Mouse (Mus musculus) MEL (cell line): ENCODE measurements around the gene Strc. TPM values are rescaled to one million over a fixed set of nuclear protein-coding genes. Genes with fewer than 3 reads are reported as not detected.

Experiments used
- DNase-seq: peaks from one replicate; pipeline ENCODE4 v3.0.0; 2011; ENCODE audit warnings: low read depth, low spot score
- H3K27ac ChIP-seq: 2 replicates; pipeline ENCODE4 v1.5.1; 2012; ENCODE audit warnings: low read depth, mild to moderate bottlenecking, control low read depth, low read length, moderate library complexity; ENCODE audit not compliant: control insufficient read depth
- H3K27me3 ChIP-seq, 2 experiments: fragments of 150-350 bp in 1 of 2; sonication (generic) in 1 of 2; 2 replicates each; pipeline ENCODE4 v1.6.1; 2012; ENCODE audit warnings: low read length in 2 of 2, mild to moderate bottlenecking in 2 of 2, improper control_type of control experiment in 1 of 2, moderate library complexity in 1 of 2; ENCODE audit not compliant: insufficient read depth in 2 of 2, control insufficient read depth in 1 of 2
- H3K36me3 ChIP-seq, 2 experiments: 2 replicates each; pipeline ENCODE4 v1.6.1; 2012 to 2014; ENCODE audit warnings: low read length in 2 of 2, improper control_type of control experiment in 1 of 2, inconsistent platforms in 1 of 2, mild to moderate bottlenecking in 1 of 2; ENCODE audit not compliant: insufficient read depth in 2 of 2, control insufficient read depth in 1 of 2
- H3K4me1 ChIP-seq, 2 experiments: fragments of 150-350 bp in 1 of 2; sonication (generic) in 1 of 2; 2 replicates each; pipeline ENCODE4 v1.6.1; 2012; ENCODE audit warnings: low read length in 2 of 2, improper control_type of control experiment in 1 of 2, mild to moderate bottlenecking in 1 of 2; ENCODE audit not compliant: insufficient read depth in 2 of 2, control insufficient read depth in 1 of 2
- H3K4me3 ChIP-seq, 2 experiments: fragments of 150-350 bp in 1 of 2; sonication (generic) in 1 of 2; 2 replicates each; pipeline ENCODE4 v1.5.1; 2012; ENCODE audit warnings: low read depth in 2 of 2, low read length in 2 of 2, mild to moderate bottlenecking in 2 of 2, moderate library complexity in 2 of 2, control low read depth in 1 of 2, improper control_type of control experiment in 1 of 2; ENCODE audit not compliant: control insufficient read depth in 1 of 2, insufficient read depth in 1 of 2
- H3K79me2 ChIP-seq: 2 replicates; pipeline ENCODE4 v1.6.1; 2012; ENCODE audit warnings: mild to moderate bottlenecking, low read length, moderate library complexity; ENCODE audit not compliant: control insufficient read depth, poor library complexity, insufficient read depth
- H3K9ac ChIP-seq: 2 replicates; pipeline ENCODE4 v1.6.1; 2012; ENCODE audit warnings: low read depth, mild to moderate bottlenecking, control low read depth, low read length, moderate library complexity; ENCODE audit not compliant: control insufficient read depth, poor library complexity, severe bottlenecking
- H3K9me3 ChIP-seq: fragments of 150-350 bp; sonication (generic); replicated peaks from 2 replicates; pipeline ENCODE4 v1.6.1; 2012; ENCODE audit warnings: mild to moderate bottlenecking, low read length, improper control_type of control experiment, moderate library complexity; ENCODE audit not compliant: insufficient read depth
- CHD1 ChIP-seq: IDR thresholded peaks from 2 replicates; pipeline ENCODE4 v1.6.1; 2012; ENCODE audit warnings: low read depth, mild to moderate bottlenecking, inconsistent platforms, low read length, improper control_type of control experiment
- CTCF ChIP-seq, 3 experiments: IDR thresholded peaks in 2 of 3; conservative IDR thresholded peaks in 1 of 3; 2 replicates each; pipeline ENCODE4 v1.5.1; 2011 to 2012; ENCODE audit warnings: low read length in 3 of 3, low read depth in 2 of 3, mild to moderate bottlenecking in 2 of 3, improper control_type of control experiment in 1 of 3, inconsistent platforms in 1 of 3, mixed read lengths in 1 of 3, moderate library complexity in 1 of 3; ENCODE audit not compliant: control insufficient read depth in 1 of 3, insufficient read depth in 1 of 3, poor library complexity in 1 of 3, severe bottlenecking in 1 of 3
- EP300 ChIP-seq, 2 experiments: IDR thresholded peaks; 2 replicates each; pipeline ENCODE4 v1.6.1; 2011; ENCODE audit warnings: improper control_type of control experiment in 2 of 2, low read length in 2 of 2, low read depth in 1 of 2, mild to moderate bottlenecking in 1 of 2
- ETS1 ChIP-seq: IDR thresholded peaks from 2 replicates; pipeline ENCODE4 v1.6.1; 2012; ENCODE audit warnings: low read depth, mild to moderate bottlenecking, inconsistent platforms, low read length, improper control_type of control experiment, moderate library complexity
- GATA1 ChIP-seq: IDR thresholded peaks from 2 replicates; pipeline ENCODE4 v1.6.1; 2011; ENCODE audit warnings: low read depth, low read length, improper control_type of control experiment
- HCFC1 ChIP-seq: IDR thresholded peaks from 2 replicates; pipeline ENCODE4 v1.6.1; 2012; ENCODE audit warnings: low read depth, mild to moderate bottlenecking, inconsistent platforms, low read length, improper control_type of control experiment, moderate library complexity
- MAZ ChIP-seq: IDR thresholded peaks from 2 replicates; pipeline ENCODE4 v1.6.1; 2012; ENCODE audit warnings: low read depth, mild to moderate bottlenecking, inconsistent platforms, low read length, improper control_type of control experiment
- MXI1 ChIP-seq: IDR thresholded peaks from 2 replicates; pipeline ENCODE4 v1.6.1; 2011; ENCODE audit warnings: mild to moderate bottlenecking, low read depth, low read length, improper control_type of control experiment
- MYC ChIP-seq: IDR thresholded peaks from 2 replicates; pipeline ENCODE4 v1.6.1; 2011; ENCODE audit warnings: low read depth, mild to moderate bottlenecking, low read length, improper control_type of control experiment, moderate library complexity
- NELFE ChIP-seq: IDR thresholded peaks from 2 replicates; pipeline ENCODE4 v1.6.1; 2011; ENCODE audit warnings: low read depth, low read length, improper control_type of control experiment
- NRF1 ChIP-seq: IDR thresholded peaks from 2 replicates; pipeline ENCODE4 v1.6.1; 2014; ENCODE audit warnings: low read depth, mild to moderate bottlenecking, inconsistent platforms, low read length, improper control_type of control experiment, moderate library complexity; ENCODE audit not compliant: poor library complexity, insufficient read depth, severe bottlenecking
- RAD21 ChIP-seq: IDR thresholded peaks from 2 replicates; pipeline ENCODE4 v1.6.1; 2011; ENCODE audit warnings: mild to moderate bottlenecking, low read depth, low read length, improper control_type of control experiment
- SMC3 ChIP-seq: IDR thresholded peaks from 2 replicates; pipeline ENCODE4 v1.6.1; 2011; ENCODE audit warnings: low read depth, low read length, improper control_type of control experiment
- TAL1 ChIP-seq: IDR thresholded peaks from 2 replicates; pipeline ENCODE4 v1.6.1; 2012; ENCODE audit warnings: mild to moderate bottlenecking, inconsistent platforms, low read length, moderate library complexity, mixed read lengths
- USF1 ChIP-seq: IDR thresholded peaks from 2 replicates; pipeline ENCODE4 v1.6.1; 2014; ENCODE audit warnings: low read depth, mild to moderate bottlenecking, inconsistent platforms, low read length, improper control_type of control experiment, moderate library complexity
- ZC3H11A ChIP-seq: IDR thresholded peaks from 2 replicates; pipeline ENCODE4 v1.6.1; 2012; ENCODE audit warnings: low read depth, mild to moderate bottlenecking, inconsistent platforms, low read length, improper control_type of control experiment
- ZKSCAN1 ChIP-seq: IDR thresholded peaks from 2 replicates; pipeline ENCODE4 v1.6.1; 2012; ENCODE audit warnings: low read depth, mild to moderate bottlenecking, inconsistent platforms, low read length, improper control_type of control experiment, moderate library complexity
- ZMIZ1 ChIP-seq: IDR thresholded peaks from 2 replicates; pipeline ENCODE4 v1.6.1; 2012; ENCODE audit warnings: low read depth, mild to moderate bottlenecking, inconsistent platforms, low read length, improper control_type of control experiment, moderate library complexity
- polyA plus RNA-seq, 2 experiments: library from polyadenylated mRNA; stranded (reverse) in 1 of 2; unstranded in 1 of 2; fragments of >175 nt in 1 of 2; fragments of >200 nt in 1 of 2; gene quantifications; 2 replicates each; pipeline versions ENCODE4 v1.2.1 to v1.2.4; 2012; ENCODE audit warnings: low replicate concordance in 2 of 2, low read depth in 1 of 2; ENCODE audit not compliant: insufficient read length in 2 of 2, insufficient read depth in 1 of 2, missing spikeins in 1 of 2
- total RNA-seq: library from RNA; depleted of rRNA; stranded (reverse); fragments of 300-350 nt; gene quantifications from 2 replicates; pipeline ENCODE4 v1.2.3, GENCODE M21; 2012

Gene Strc
- total and polyA plus RNA-seq, 3 experiments: not detected

- no peaks in the 10 kb centered on the region for H3K9me3 ChIP-seq
- H3K4me3 ChIP-seq: no peak overlapping the region
- H3K9ac ChIP-seq: no peak overlapping the region
- H3K36me3 ChIP-seq: no peaks in the 10 kb centered on the region; a peak in 1 of 4 replicates
- peaks cover 4 to 10% of the 10 kb centered on the region in 2 experiments for H3K27me3 ChIP-seq
- no peak for DNase-seq
- peaks cover 0 to 4% of the 10 kb centered on the region in 2 experiments; a peak in 2 of 4 replicates for H3K4me1 ChIP-seq
- no peak overlapping the region for H3K27ac ChIP-seq
- no peaks in the 10 kb centered on the region; the same call in 1 of the 2 replicates for H3K79me2 ChIP-seq
- no peak for TF ChIP-seq GATA1
- TF ChIP-seq ETS1: no peak
These were observed 29.0 kb downstream of the Strc start for GRCm38 (mm10) chr2:121357961-121358360.

- no peaks in the 10 kb centered on the region; the same call in 1 of the 2 replicates for H3K79me2 ChIP-seq
- H3K4me1 ChIP-seq: peaks cover 0 to 4% of the 10 kb centered on the region in 2 experiments; a peak in 2 of 4 replicates
- peaks cover 4 to 10% of the 10 kb centered on the region in 2 experiments for H3K27me3 ChIP-seq
These were observed 29.5 kb downstream of the Strc start, which contains the start of gene Ckmt1 for GRCm38 (mm10) chr2:121357494-121357893. TSS of gene Ckmt1 (plus strand) at chr2:121357714.

GRCm38 (mm10) chr2:121354820-121355592, 32.0 kb downstream of the Strc start, which contains the start of gene Ppip5k1:
TSS of gene Ppip5k1 (minus strand) at chr2:121355396.
- no peak for TF ChIP-seq CHD1
- no peak for TF ChIP-seq EP300 (IDR thresholded peaks at IDR 0.05; ENCODE audit: low read depth in 1 of 2, low read length in 2 of 2)
- 0 out of 2 replicates have a peak, but pooled peaks have one; percentile 28 for TF ChIP-seq NRF1
- 0 out of 2 replicates have a peak, but pooled peaks have one; percentile 34 for TF ChIP-seq MYC
- TF ChIP-seq SMC3: peak; percentile 51
- TF ChIP-seq ZKSCAN1: no peak
- peak; percentile 80 for TF ChIP-seq HCFC1
- TF ChIP-seq CTCF (IDR thresholded peaks at IDR 0.05 in 2 of 3, conservative IDR thresholded peaks at IDR 0.05 in 1 of 3; ENCODE audit: control insufficient read depth in 1 of 3, insufficient read depth in 1 of 3, low read depth in 2 of 3, low read length in 3 of 3, poor library complexity in 1 of 3, severe bottlenecking in 1 of 3): peak; percentile 72 to 90 (median 87)
- TF ChIP-seq USF1: peak; percentile 76
- no peak for TF ChIP-seq ZMIZ1
- TF ChIP-seq ZC3H11A: peak; percentile 36; the same call in 1 of the 2 replicates
- TF ChIP-seq MXI1: peak; percentile 38; the same call in 1 of the 2 replicates
- TF ChIP-seq RAD21: peak; percentile 60
- peak; percentile 65 for TF ChIP-seq MAZ
- DNase-seq: peak; percentile 98
- peaks cover 0 to 4% of the 10 kb centered on the region in 2 experiments; a peak in 2 of 4 replicates for H3K4me1 ChIP-seq
- H3K9me3 ChIP-seq: no peaks in the 10 kb centered on the region
- H3K27ac ChIP-seq: no peak within 1 kb of the TSS
- H3K9ac ChIP-seq: peak within 1 kb of the TSS; percentile 76
- H3K4me3 ChIP-seq: peak within 1 kb of the TSS; percentile 82 to 94
- H3K27me3 ChIP-seq: peaks cover 0 to 2% of the 10 kb centered on the region in 2 experiments; a peak in 2 of 4 replicates
- no peaks in the 10 kb centered on the region; the same call in 1 of the 2 replicates for H3K79me2 ChIP-seq
- H3K36me3 ChIP-seq: no peaks in the 10 kb centered on the region; a peak in 1 of 4 replicates

More at GRCm38 (mm10) chr2:121357494-121357893, 29.5 kb downstream of the Strc start, which contains the start of gene Ckmt1:
- no peak for DNase-seq
- H3K36me3 ChIP-seq: no peaks in the 10 kb centered on the region; a peak in 1 of 4 replicates
- no peaks in the 10 kb centered on the region for H3K9me3 ChIP-seq
- H3K9ac ChIP-seq: no peak within 1 kb of the TSS
- no peak within 1 kb of the TSS for H3K4me3 ChIP-seq
- TF ChIP-seq GATA1 (no peak), ZMIZ1 (no peak), USF1 (no peak), MXI1 (no peak), TAL1 (no peak), NELFE (no peak)
- H3K27ac ChIP-seq: no peak within 1 kb of the TSS
